Mouse (Mus musculus): ENCODE results near the gene Eml1. TPM values are rescaled to one million over a fixed set of nuclear protein-coding genes. Genes with fewer than 3 reads are reported as not detected.

Gene Eml1
- total and polyA plus RNA-seq, 2 experiments from 2014 or later = 61.3 to 69.3 TPM

DNA sequence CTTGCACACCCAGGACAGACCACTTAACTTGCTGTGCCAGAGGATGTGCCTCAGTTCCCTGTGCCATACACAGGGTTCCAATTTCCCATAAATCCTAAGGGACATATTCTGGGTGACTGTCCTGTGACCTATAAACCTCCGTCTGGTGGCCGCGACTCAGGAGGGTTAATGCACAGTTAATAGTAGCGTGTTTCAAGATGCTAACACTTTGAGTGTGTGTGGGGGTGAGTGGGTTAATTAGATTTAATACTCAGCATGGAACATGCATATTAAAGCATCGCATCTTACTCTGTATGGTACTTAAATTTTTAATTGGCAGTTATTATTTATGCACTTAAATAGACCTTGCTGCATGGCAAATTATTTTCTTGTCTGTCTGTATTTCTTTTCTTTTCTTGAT, 73.0 kb downstream of the Eml1 start:
- no peak for TF ChIP-seq EP300 (IDR thresholded peaks at IDR 0.05; ENCODE audit: low read depth)
- TF ChIP-seq CTCF (IDR thresholded peaks at IDR 0.05; ENCODE audit: low read depth) = no peak
- peaks cover 5% of the 10 kb centered on the region; the same call in 1 of the 2 replicates for H3K4me1 ChIP-seq (ENCODE audit: control insufficient read depth, insufficient read depth)
- ATAC-seq (ENCODE audit: insufficient read depth, low read depth) = no peak
- H3K27ac ChIP-seq (ENCODE audit: low read depth) = no peak overlapping the region
- H3K4me2 ChIP-seq (ENCODE audit: low read depth, low read length) = no peak overlapping the region
- H3K9me3 ChIP-seq (replicated peaks; ENCODE audit: control insufficient read depth, low read length) = no peaks in the 10 kb centered on the region
- WGBS = 83% methylated on average over 5 of the region's 5 CpGs
- no peaks in the 10 kb centered on the region for H3K36me3 ChIP-seq (replicated peaks; ENCODE audit: control insufficient read depth, insufficient read depth, low read length)
- no peak overlapping the region for H3K4me3 ChIP-seq (ENCODE audit: low read depth, low read length)
- H3K9ac ChIP-seq (replicated peaks; ENCODE audit: low read depth, low read length) = no peak overlapping the region
- no peak for DNase-seq (ENCODE audit: low spot score)
- no peaks in the 10 kb centered on the region for H3K27me3 ChIP-seq (ENCODE audit: control insufficient read depth, insufficient read depth, low read length)

DNA sequence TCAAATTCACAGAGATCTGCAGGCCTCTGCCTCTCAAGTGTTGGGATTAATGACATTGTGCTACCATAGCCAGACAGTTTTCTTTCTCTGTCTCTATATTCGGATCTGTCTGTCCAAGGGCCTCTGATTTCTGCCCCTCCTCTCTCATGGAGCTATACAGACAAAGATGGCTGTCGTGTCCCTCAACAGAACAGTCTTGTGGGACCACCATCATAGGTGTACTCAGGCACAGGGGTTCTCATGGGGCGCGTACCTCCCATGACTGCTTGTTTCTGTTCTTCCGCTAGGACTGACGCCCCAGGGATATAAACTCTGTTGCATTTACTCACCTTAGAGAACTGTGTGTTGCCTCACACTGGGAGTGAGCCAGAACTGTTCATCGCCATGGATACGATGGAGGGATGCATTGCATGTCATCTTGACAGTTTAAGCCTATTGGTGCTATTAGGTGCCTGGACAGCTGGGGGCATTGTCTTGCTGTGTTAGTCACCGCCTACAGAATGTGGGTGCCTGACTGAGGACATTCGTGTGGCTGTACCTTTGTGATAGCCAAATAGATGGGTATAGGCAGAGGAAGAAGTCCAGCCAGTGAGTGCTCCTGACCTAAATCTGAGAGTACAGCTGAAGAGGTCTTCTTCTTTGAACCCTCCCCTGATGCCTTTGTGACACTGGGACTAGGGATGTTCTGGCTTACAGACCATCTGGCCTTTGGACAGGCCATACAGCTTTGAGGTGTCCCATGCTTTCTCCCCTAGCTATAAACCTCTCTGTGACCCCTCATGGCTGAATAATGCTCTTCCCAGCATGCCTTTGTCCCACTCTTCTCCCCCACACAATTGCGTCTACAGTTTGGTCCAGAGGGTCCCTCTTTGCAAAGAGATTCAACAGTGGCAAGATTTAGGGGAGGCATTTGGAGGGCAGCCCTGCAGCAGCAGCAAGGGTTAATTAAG, 73.7 kb downstream of the Eml1 start:
- Histone ChIP-seq H3K4me2 (ENCODE audit: low read depth, low read length) (no peak overlapping the region), H3K4me3 (ENCODE audit: low read depth, low read length) (no peak overlapping the region), H3K4me1 (ENCODE audit: control insufficient read depth, insufficient read depth) (peaks cover 11% of the 10 kb centered on the region), H3K9ac (replicated peaks; ENCODE audit: low read depth, low read length) (no peak overlapping the region), H3K27ac (ENCODE audit: low read depth) (no peak overlapping the region), H3K36me3 (replicated peaks; ENCODE audit: control insufficient read depth, insufficient read depth, low read length) (no peaks in the 10 kb centered on the region), H3K9me3 (replicated peaks; ENCODE audit: control insufficient read depth, low read length) (no peaks in the 10 kb centered on the region), H3K27me3 (ENCODE audit: control insufficient read depth, insufficient read depth, low read length) (no peaks in the 10 kb centered on the region)
- DNase-seq (ENCODE audit: low spot score) = no peak
- WGBS = 84% methylated on average over 11 of the region's 11 CpGs
- no peak for TF ChIP-seq EP300 (IDR thresholded peaks at IDR 0.05; ENCODE audit: low read depth)
- no peak for TF ChIP-seq CTCF (IDR thresholded peaks at IDR 0.05; ENCODE audit: low read depth)
- ATAC-seq (ENCODE audit: insufficient read depth, low read depth) = no peak

DNA sequence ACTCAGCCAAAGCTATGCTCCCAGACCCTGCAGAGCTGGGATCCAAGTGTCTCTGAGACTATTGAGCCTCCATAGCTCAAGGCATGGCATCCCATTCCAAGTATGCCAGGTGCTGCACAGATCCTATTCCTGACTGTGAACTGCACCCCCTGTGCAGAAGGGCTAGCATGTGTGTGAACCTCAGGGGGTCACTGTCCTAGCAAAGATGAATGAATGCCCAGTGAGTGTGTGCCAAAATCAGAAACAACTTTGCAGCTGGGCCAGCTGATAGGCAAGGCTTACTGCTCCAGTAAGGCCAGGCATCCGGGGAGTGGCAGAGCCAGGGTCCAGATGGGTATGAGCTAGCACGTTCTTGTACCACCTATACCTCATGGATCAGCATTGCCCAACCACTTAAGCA, 76.0 kb downstream of the Eml1 start:
- H3K36me3 ChIP-seq (replicated peaks; ENCODE audit: control insufficient read depth, insufficient read depth, low read length) = no peaks in the 10 kb centered on the region
- WGBS = 67% methylated on average over 2 of the region's 2 CpGs
- ATAC-seq (ENCODE audit: insufficient read depth, low read depth) (no peak), DNase-seq (ENCODE audit: low spot score) (no peak)
- no peak overlapping the region for H3K4me3 ChIP-seq (ENCODE audit: low read depth, low read length)
- H3K9ac ChIP-seq (replicated peaks; ENCODE audit: low read depth, low read length) = no peak overlapping the region
- H3K9me3 ChIP-seq (replicated peaks; ENCODE audit: control insufficient read depth, low read length) = no peaks in the 10 kb centered on the region
- H3K4me1 ChIP-seq (ENCODE audit: control insufficient read depth, insufficient read depth) = peaks cover 24% of the 10 kb centered on the region
- no peak overlapping the region for H3K27ac ChIP-seq (ENCODE audit: low read depth)
- TF ChIP-seq CTCF (IDR thresholded peaks at IDR 0.05; ENCODE audit: low read depth) = no peak
- TF ChIP-seq EP300 (IDR thresholded peaks at IDR 0.05; ENCODE audit: low read depth) = no peak
- no peak overlapping the region for H3K4me2 ChIP-seq (ENCODE audit: low read depth, low read length)
- no peaks in the 10 kb centered on the region for H3K27me3 ChIP-seq (ENCODE audit: control insufficient read depth, insufficient read depth, low read length)

GRCm38 (mm10) chr12:108448396-108448795, 77.6 kb downstream of the Eml1 start:
- WGBS = 76% methylated on average over 7 of the region's 7 CpGs
- ATAC-seq (ENCODE audit: insufficient read depth, low read depth) (no peak), DNase-seq (ENCODE audit: low spot score) (no peak)
- no peak overlapping the region for H3K4me2 ChIP-seq (ENCODE audit: low read depth, low read length)
- H3K36me3 ChIP-seq (replicated peaks; ENCODE audit: control insufficient read depth, insufficient read depth, low read length) = no peaks in the 10 kb centered on the region
- H3K27ac ChIP-seq (ENCODE audit: low read depth) = no peak overlapping the region
- H3K27me3 ChIP-seq (ENCODE audit: control insufficient read depth, insufficient read depth, low read length) = no peaks in the 10 kb centered on the region
- no peaks in the 10 kb centered on the region for H3K9me3 ChIP-seq (replicated peaks; ENCODE audit: control insufficient read depth, low read length)
- peaks cover 24% of the 10 kb centered on the region for H3K4me1 ChIP-seq (ENCODE audit: control insufficient read depth, insufficient read depth)
- no peak overlapping the region for H3K9ac ChIP-seq (replicated peaks; ENCODE audit: low read depth, low read length)
- no peak overlapping the region for H3K4me3 ChIP-seq (ENCODE audit: low read depth, low read length)
- no peak for TF ChIP-seq EP300 (IDR thresholded peaks at IDR 0.05; ENCODE audit: low read depth)
- no peak for TF ChIP-seq CTCF (IDR thresholded peaks at IDR 0.05; ENCODE audit: low read depth)

- H3K27ac ChIP-seq (ENCODE audit: low read depth) = no peak overlapping the region
Observed at GRCm38 (mm10) chr12:108449935-108450334, 79.2 kb downstream of the Eml1 start.

More at GRCm38 (mm10) chr12:108449935-108450334, 79.2 kb downstream of the Eml1 start:
- H3K9me3 ChIP-seq (replicated peaks; ENCODE audit: control insufficient read depth, low read length) = no peaks in the 10 kb centered on the region
- no peak overlapping the region for H3K4me3 ChIP-seq (ENCODE audit: low read depth, low read length)
- TF ChIP-seq CTCF (IDR thresholded peaks at IDR 0.05; ENCODE audit: low read depth) = no peak
- TF ChIP-seq EP300 (IDR thresholded peaks at IDR 0.05; ENCODE audit: low read depth) = no peak
- H3K27me3 ChIP-seq (ENCODE audit: control insufficient read depth, insufficient read depth, low read length) = no peaks in the 10 kb centered on the region
- H3K9ac ChIP-seq (replicated peaks; ENCODE audit: low read depth, low read length) = no peak overlapping the region
- H3K36me3 ChIP-seq (replicated peaks; ENCODE audit: control insufficient read depth, insufficient read depth, low read length) = no peaks in the 10 kb centered on the region
- H3K4me2 ChIP-seq (ENCODE audit: low read depth, low read length) = no peak overlapping the region
- ATAC-seq (ENCODE audit: insufficient read depth, low read depth) (no peak), DNase-seq (ENCODE audit: low spot score) (no peak)
- 50% methylated on average over 11 of the region's 11 CpGs for WGBS
- H3K4me1 ChIP-seq (ENCODE audit: control insufficient read depth, insufficient read depth) = peaks cover 24% of the 10 kb centered on the region

All from heart, postnatal 0 days (tissue).